Mouse (Mus musculus): ENCODE data around the gene Nop58.
"Not testable (repeated sequence)": the region's sequence is repeated elsewhere in the genome, so short reads cannot be mapped to it uniquely, and the experiment has no call there.

Gene Nop58

GRCm38 (mm10) chr1:59684819-59685755, at the start of gene Nop58:
Gene Nop58 (plus strand): TSS chr1:59684971.
- peak; percentile 94 for DNase-seq

- DNase-seq: no peak
These were observed 48.4 kb upstream of the Nop58 start for GRCm38 (mm10) chr1:59636349-59636748.

GRCm38 (mm10) chr1:59638371-59638770, 46.4 kb upstream of the Nop58 start:
- DNase-seq: no peak

GRCm38 (mm10) chr1:59642488-59642887, 42.3 kb upstream of the Nop58 start:
- DNase-seq: no peak

GRCm38 (mm10) chr1:59646502-59646901, 38.3 kb upstream of the Nop58 start:
- not testable (repeated sequence) for DNase-seq

GRCm38 (mm10) chr1:59651201-59651819, 33.5 kb upstream of the Nop58 start:
- DNase-seq: no peak

- no peak for DNase-seq
These were observed 31.4 kb upstream of the Nop58 start for GRCm38 (mm10) chr1:59653243-59653911.

GRCm38 (mm10) chr1:59656244-59657171, 28.3 kb upstream of the Nop58 start:
- DNase-seq: no peak

GRCm38 (mm10) chr1:59663456-59664135, 21.2 kb upstream of the Nop58 start:
- no peak for DNase-seq

- no peak for DNase-seq
These were observed 15.9 kb upstream of the Nop58 start for GRCm38 (mm10) chr1:59668871-59669270.

- peak; percentile 35 for DNase-seq
These were observed 14.7 kb upstream of the Nop58 start for GRCm38 (mm10) chr1:59669962-59670630.

- DNase-seq: peak; percentile 92
These were observed 14.1 kb upstream of the Nop58 start, which contains the start of gene Sumo1 for GRCm38 (mm10) chr1:59670641-59671168. Gene Sumo1 (minus strand): TSS chr1:59670834.

- DNase-seq: no peak
These were observed 11.1 kb upstream of the Nop58 start for GRCm38 (mm10) chr1:59673661-59674060.

GRCm38 (mm10) chr1:59683926-59684818, 599 bp upstream of the Nop58 start:
- peak; percentile 48 for DNase-seq

GRCm38 (mm10) chr1:59687493-59687892, 2.7 kb downstream of the Nop58 start:
- no peak for DNase-seq

- DNase-seq: no peak
These were observed 5.7 kb downstream of the Nop58 start for GRCm38 (mm10) chr1:59690467-59690866.

- DNase-seq: no peak
These were observed 13.0 kb downstream of the Nop58 start for GRCm38 (mm10) chr1:59697751-59698150.

GRCm38 (mm10) chr1:59698207-59698606, 13.4 kb downstream of the Nop58 start:
- no peak for DNase-seq

- DNase-seq: peak; percentile 44
These were observed 17.0 kb downstream of the Nop58 start for GRCm38 (mm10) chr1:59701766-59702165.

GRCm38 (mm10) chr1:59719900-59720299, 35.1 kb downstream of the Nop58 start:
- peak; percentile 72 for DNase-seq

Measured in lung, postnatal 10 days (tissue).